Mouse (Mus musculus): ENCODE measurements around the gene Zfp868. TPM values are rescaled to one million over a fixed set of nuclear protein-coding genes. Genes with fewer than 3 reads are reported as not detected.

Zfp868 gene
- polyA plus RNA-seq (2014; fragmentation: Illumina TruSeq; extraction: RNeasy Lipid Tissue Mini Kit (QIAGEN cat#74804); ENCODE audit: low read depth, low replicate concordance), result 63.3 TPM

GRCm38 (mm10) chr8:69625095-69625789 lies at the start of gene Zfp868:
Gene Zfp868, minus strand, starts transcription at chr8:69625548.

GRCm38 (mm10) chr8:69654358-69654981 lies 29.1 kb upstream of the Zfp868 start, which contains the start of gene Zfp964:
Gene Zfp964, plus strand, starts transcription at chr8:69654479.

Other genes with a start within 250 kb of the Zfp868 start
- gene Gm9495, start 172.0 kb downstream of the Zfp868 start, polyA plus RNA-seq (2014; fragmentation: Illumina TruSeq; extraction: RNeasy Lipid Tissue Mini Kit (QIAGEN cat#74804); ENCODE audit: low read depth, low replicate concordance), result not detected
- gene Gm7697, start 102.6 kb downstream of the Zfp868 start, polyA plus RNA-seq (2014; fragmentation: Illumina TruSeq; extraction: RNeasy Lipid Tissue Mini Kit (QIAGEN cat#74804); ENCODE audit: low read depth, low replicate concordance), result not detected
- gene Zfp964, start 28.9 kb upstream of the Zfp868 start, polyA plus RNA-seq (2014; fragmentation: Illumina TruSeq; extraction: RNeasy Lipid Tissue Mini Kit (QIAGEN cat#74804); ENCODE audit: low read depth, low replicate concordance), result 7.0 TPM
- gene Zfp869, start 85.2 kb upstream of the Zfp868 start, polyA plus RNA-seq (2014; fragmentation: Illumina TruSeq; extraction: RNeasy Lipid Tissue Mini Kit (QIAGEN cat#74804); ENCODE audit: low read depth, low replicate concordance), result 62.8 TPM
- gene Zfp963, start 124.4 kb upstream of the Zfp868 start, polyA plus RNA-seq (2014; fragmentation: Illumina TruSeq; extraction: RNeasy Lipid Tissue Mini Kit (QIAGEN cat#74804); ENCODE audit: low read depth, low replicate concordance), result 17.5 TPM
- gene Gm20422, start 149.3 kb upstream of the Zfp868 start, polyA plus RNA-seq (2014; fragmentation: Illumina TruSeq; extraction: RNeasy Lipid Tissue Mini Kit (QIAGEN cat#74804); ENCODE audit: low read depth, low replicate concordance), result 0.85 TPM
- 1.5 TPM for gene Atp13a1, start 165.6 kb upstream of the Zfp868 start, polyA plus RNA-seq (2014; fragmentation: Illumina TruSeq; extraction: RNeasy Lipid Tissue Mini Kit (QIAGEN cat#74804); ENCODE audit: low read depth, low replicate concordance)
- gene Zfp866, start 165.6 kb upstream of the Zfp868 start, polyA plus RNA-seq (2014; fragmentation: Illumina TruSeq; extraction: RNeasy Lipid Tissue Mini Kit (QIAGEN cat#74804); ENCODE audit: low read depth, low replicate concordance), result 43.9 TPM
- 9.4 TPM for gene Gmip, start 183.1 kb upstream of the Zfp868 start, polyA plus RNA-seq (2014; fragmentation: Illumina TruSeq; extraction: RNeasy Lipid Tissue Mini Kit (QIAGEN cat#74804); ENCODE audit: low read depth, low replicate concordance)
- gene Lpar2, start 196.9 kb upstream of the Zfp868 start, polyA plus RNA-seq (2014; fragmentation: Illumina TruSeq; extraction: RNeasy Lipid Tissue Mini Kit (QIAGEN cat#74804); ENCODE audit: low read depth, low replicate concordance), result 0.69 TPM
- 0.73 TPM for gene Pbx4, start 206.9 kb upstream of the Zfp868 start, polyA plus RNA-seq (2014; fragmentation: Illumina TruSeq; extraction: RNeasy Lipid Tissue Mini Kit (QIAGEN cat#74804); ENCODE audit: low read depth, low replicate concordance)

Measured in sigmoid colon, adult 10 weeks (tissue).